Mouse (Mus musculus): ENCODE measurements around the gene Sdk1.

Sdk1 gene

DNA sequence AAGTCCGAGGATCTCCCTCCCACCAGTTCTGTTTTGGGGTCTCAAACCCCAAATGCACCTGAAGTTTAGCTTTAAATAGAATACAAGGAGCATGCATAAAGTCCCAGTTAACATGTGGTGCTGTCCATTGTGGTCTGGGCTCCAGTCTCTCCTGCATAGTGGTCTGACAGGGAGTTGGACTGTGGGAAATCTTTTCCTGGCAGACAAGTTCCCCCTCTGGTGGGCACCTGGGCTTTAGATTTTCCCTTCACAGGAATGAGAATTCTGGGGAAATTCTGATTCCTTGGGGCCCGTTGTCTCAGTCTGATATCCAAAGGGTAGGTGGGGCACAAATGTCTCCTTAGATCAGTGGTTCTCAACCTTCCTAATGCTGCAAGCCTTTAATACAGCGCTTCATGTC lies 624.8 kb downstream of the Sdk1 start:
- DNase-seq (ENCODE audit: extremely low read depth, insufficient read length, low spot score) = no peak

GRCm38 (mm10) chr5:141873751-141874150 lies 632.5 kb downstream of the Sdk1 start:
- DNase-seq (ENCODE audit: extremely low read depth, insufficient read length, low spot score) = no peak

DNA sequence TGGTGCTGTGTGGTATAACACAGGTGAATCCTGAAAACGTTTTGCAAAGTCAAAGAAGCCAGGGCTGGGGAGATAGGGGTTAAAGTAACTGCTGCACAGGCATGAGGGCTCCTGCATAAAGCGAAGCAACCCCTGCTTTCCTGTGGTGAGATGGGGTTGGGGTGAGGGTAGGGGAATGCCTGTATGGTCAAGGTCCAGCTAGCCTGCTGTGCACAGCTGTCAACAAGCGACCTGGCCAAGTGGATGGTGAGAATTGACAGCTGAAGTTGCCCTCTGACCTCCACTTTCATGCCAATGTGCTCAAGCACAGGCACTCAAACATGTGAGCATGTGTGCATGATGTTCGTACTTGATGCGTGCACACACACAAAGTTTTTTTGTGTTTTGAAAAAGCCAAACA lies 639.4 kb downstream of the Sdk1 start:
- no peak for DNase-seq (ENCODE audit: extremely low read depth, insufficient read length, low spot score)

DNA sequence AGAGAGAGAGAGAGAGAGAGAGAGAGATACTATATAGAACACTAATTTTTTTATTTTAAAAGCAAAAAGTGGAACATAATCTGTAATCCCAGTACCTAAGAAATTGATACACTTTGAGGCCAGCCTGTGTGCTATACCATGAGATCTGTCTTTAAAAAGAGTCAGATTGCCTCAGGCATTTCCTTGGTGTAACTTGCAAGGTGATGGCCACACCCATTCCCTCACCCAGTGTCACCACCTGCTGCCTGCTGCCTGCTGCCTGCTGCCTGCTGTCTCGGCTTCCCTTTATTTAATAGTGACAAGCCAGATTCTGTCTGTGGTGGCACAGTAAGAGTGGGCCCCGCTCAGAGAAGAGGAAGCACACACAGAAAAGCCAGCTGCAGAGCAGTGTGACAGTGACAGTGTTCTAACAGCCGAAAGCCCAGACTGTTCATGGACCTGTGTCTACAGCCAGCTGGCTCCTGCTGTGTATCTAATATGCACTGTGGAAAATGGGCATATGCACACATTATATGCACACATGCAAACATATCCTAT lies 642.9 kb downstream of the Sdk1 start:
- no peak for DNase-seq (ENCODE audit: extremely low read depth, insufficient read length, low spot score)

DNA sequence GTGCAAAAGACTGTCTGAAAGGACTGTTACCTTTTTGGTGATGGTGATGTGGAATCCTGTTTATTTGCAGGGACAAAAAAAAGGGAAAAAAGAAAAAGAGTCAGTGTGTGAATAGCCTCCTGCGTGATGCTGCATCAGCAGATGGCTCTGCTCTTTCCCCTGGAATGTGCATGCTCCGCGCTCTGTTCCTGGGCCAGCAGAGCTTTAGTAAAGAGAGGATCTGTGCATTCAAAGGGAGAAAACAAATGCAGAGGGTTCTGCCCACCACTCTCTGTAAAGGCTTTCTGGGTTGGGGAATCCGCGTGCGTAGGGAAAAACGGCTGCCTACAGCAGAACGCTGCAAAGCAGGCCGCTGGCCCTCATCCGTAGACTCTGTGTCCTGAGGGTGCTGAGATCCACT lies 644.7 kb downstream of the Sdk1 start:
- no peak for DNase-seq (ENCODE audit: extremely low read depth, insufficient read length, low spot score)

DNA sequence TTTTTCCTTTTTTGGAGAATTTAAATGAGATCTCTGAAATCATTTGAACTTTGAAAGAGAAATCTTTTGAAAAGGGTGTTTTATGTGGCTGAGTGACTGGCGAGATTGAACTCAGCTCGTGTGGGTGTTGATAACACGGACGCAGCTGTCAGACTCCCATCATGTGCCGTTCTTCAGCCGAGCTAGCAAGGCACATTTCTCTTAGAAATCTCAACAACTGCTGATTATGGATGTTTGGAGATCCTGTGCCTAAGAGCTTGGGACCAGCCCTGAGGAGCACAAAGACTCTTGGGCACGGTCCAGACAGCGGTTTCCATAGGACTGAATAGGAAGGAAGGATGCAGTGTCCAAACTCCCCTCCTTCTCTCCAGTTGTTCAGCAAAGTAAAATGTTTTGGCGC lies 648.5 kb downstream of the Sdk1 start:
- DNase-seq (ENCODE audit: extremely low read depth, insufficient read length, low spot score) = no peak

DNA sequence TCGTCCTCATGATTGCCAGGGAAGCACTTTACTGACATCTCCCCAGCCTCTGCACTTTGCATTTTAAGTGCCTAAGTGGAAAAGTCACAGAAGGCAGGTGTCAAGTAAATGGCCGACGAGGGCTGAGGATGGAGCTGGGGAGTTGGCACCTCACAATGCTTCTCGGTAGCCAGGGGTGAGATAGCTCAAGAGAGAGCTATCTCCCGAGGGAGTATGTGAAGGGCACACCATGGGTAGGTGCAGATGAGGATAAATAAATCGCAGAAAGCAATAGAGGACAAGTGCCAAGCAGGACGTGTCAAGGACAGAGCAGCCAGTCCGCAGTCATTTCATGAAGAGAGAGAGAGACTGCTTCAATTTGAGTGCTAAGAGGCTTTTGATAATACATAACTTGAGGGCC lies 655.1 kb downstream of the Sdk1 start:
- DNase-seq (ENCODE audit: extremely low read depth, insufficient read length, low spot score) = no peak

GRCm38 (mm10) chr5:141897481-141897880 lies 656.2 kb downstream of the Sdk1 start:
- no peak for DNase-seq (ENCODE audit: extremely low read depth, insufficient read length, low spot score)

DNA sequence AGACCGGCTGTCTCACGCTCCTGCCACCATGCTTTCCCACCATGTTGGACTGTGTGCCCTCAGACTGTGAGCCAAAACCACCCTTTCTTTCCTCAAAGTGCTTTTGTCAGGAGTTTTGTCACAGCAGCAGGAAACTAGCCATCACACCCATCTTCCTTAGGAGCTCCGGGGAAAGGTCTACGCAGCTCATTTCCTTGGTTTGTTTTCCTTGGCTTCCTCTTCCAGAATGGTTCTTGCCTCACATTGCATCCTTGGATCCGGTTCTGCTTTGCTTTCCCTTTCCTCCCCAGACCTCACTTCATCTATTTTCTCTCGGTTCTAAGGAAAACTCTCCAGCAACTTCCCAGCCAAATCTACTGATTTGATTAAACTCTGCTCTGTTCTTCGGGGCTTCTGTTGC lies 658.5 kb downstream of the Sdk1 start:
- DNase-seq (ENCODE audit: extremely low read depth, insufficient read length, low spot score) = no peak

DNA sequence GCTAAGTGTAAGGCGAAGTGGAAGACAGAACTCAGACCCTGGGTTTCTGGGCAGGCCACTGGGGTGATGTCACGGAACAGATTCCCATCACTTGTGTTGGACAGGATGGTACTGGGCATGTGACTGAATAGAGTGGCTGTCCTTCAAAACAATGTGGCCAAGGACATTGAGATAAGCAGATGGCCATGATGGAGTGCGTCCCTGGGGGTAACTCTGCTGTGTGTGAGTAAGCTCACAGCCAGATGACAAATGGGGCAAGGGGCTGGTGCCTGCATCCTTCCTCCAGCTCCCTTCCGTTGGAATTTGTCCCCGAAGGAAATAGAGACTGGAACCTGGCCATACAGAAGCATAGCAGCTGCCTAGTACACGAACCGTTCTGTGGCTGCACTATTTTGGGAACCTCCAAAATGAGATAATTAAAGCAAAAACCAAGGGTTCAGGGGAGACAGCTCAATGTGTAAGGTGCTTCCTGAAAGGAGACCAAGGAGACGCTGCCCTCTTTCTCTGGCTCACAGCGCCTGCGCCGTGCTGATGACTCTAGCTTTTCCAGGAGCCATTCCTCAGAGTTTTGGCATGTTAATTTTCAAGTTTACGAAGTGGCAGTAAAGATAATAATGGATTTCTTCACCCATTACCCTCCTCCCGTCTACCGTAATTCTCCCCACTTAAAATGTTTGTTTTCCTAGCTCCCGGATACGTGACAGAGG lies 661.4 kb downstream of the Sdk1 start:
- DNase-seq (ENCODE audit: extremely low read depth, insufficient read length, low spot score) = no peak

GRCm38 (mm10) chr5:141910444-141910843 lies 669.2 kb downstream of the Sdk1 start:
- no peak for DNase-seq (ENCODE audit: extremely low read depth, insufficient read length, low spot score)

GRCm38 (mm10) chr5:141910886-141911285 lies 669.6 kb downstream of the Sdk1 start:
- DNase-seq (ENCODE audit: extremely low read depth, insufficient read length, low spot score) = no peak

DNA sequence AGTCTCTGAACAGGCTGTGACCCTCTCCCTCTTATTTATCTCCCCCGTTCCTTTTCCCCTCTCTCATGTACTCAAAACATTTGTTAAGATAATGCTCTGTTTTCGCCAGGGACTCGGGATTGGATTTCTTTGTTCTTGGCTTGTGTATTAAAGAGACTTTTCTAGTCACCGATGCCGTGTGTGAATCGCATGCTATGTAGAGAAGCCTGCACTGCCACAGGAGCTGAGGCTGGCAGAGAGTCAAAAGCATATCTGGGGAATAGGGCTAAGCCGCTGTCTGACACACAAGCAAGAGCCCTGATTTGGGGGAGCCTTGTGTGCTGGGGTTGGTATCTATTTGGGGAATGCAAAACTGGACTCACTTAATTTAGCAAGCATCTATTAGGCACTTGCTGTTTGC lies 671.6 kb downstream of the Sdk1 start:
- no peak for DNase-seq (ENCODE audit: extremely low read depth, insufficient read length, low spot score)

DNA sequence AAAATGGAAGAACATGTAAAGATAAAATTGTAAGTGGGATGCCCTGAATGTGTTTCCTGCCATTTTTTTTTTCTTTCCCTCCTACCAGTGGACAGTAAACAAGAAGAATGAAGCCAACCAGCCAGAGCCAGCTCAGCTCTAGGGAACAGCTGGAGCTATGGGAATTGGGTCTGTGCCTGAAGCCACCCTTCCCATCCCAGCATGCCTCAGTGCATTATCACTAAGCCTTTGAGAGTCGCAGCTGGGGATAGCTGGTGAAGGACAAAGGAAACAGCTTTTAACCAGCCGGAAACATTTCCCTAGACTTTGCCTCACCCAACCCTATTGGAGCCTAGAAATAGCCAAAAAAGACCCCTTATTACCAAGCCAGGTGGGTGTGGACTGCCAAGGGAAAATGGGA lies 675.7 kb downstream of the Sdk1 start:
- DNase-seq (ENCODE audit: extremely low read depth, insufficient read length, low spot score) = no peak

DNA sequence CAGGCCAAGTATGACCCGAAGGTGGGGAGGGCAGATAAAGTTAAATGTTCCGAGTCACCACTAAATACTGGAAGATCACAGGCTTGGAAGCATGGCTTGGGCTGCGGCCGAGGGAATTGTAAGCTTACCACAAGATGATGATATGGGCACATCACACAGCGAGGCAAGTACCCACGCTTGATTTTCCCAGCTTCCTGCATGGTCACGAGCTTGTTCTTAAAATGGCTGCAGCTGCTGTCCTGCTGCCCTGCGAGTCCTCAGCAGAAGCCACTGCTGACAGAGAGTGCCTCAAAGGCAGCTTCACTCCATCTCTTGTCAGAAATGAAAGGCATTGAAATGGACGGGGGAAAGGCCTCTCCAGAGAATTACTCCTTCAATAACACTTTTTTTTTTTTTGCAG lies 697.7 kb downstream of the Sdk1 start:
- DNase-seq (ENCODE audit: extremely low read depth, insufficient read length, low spot score) = no peak

DNA sequence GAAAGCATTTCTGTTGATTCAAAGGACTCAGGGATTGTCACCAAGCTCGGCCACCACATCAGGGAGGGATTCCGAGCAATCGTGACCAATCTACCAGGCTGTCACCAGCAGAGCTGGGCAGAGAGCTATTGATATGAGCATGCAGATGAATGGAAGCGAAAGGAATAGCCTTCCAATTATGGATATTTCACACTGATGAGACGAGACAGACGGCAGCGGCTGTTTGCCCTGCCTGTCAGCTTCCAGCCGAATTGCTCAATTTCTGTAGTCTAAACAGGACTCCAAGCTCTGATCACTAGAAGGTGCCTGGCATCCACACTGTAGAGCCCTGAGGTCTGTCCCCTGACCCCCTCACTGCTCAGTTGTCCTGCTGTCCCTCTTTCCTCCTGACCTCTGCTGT lies 699.3 kb downstream of the Sdk1 start:
- DNase-seq (ENCODE audit: extremely low read depth, insufficient read length, low spot score) = no peak

DNA sequence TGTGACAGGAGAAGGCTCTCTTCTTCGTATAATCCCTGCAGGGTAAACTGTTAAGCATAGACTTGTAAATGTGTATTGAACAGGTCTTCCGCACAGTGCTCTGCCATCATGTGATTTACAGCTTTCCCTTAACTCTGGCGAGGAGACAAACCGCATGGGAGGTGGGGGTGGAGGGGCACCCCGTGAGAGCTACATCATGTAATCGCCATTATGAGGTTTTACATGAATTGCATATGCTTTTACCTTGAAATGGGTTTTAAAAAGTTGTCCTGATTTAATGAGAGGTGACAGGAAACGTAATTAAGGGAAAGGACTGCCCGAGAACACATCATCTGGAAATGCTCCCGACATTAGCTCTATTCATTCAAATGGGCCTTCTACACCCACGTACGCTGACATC lies 709.5 kb downstream of the Sdk1 start:
- DNase-seq (ENCODE audit: extremely low read depth, insufficient read length, low spot score) = no peak

GRCm38 (mm10) chr5:141952270-141952669 lies 711.0 kb downstream of the Sdk1 start:
- DNase-seq (ENCODE audit: extremely low read depth, insufficient read length, low spot score) = no peak

GRCm38 (mm10) chr5:141952708-141953490 lies 711.6 kb downstream of the Sdk1 start:
- DNase-seq (ENCODE audit: extremely low read depth, insufficient read length, low spot score) = no peak

DNA sequence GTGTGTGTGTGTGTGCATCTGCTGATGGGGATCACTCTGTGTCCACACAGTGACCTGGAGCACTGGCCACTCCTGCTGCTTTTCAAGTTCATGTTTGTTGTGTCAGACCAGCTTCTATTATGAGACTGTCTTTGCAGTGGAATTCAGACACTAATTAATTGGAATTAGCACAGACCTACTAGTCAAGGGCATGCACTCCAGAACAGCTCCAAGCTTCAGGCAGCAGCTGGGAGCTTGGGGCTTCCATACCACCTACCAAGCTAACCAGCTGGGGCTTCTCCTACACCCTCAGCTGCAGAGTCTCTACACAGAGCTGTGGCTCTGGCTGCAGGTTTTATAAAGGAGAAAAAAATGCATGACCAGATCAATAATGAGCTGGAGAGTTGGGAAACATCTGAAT lies 729.8 kb downstream of the Sdk1 start:
- no peak for DNase-seq (ENCODE audit: extremely low read depth, insufficient read length, low spot score)

GRCm38 (mm10) chr5:141979511-141979910 lies 738.2 kb downstream of the Sdk1 start:
- no peak for DNase-seq (ENCODE audit: extremely low read depth, insufficient read length, low spot score)

- no peak for DNase-seq (ENCODE audit: extremely low read depth, insufficient read length, low spot score)
Observed at GRCm38 (mm10) chr5:141980746-141981145, 739.5 kb downstream of the Sdk1 start.

Data from 3134 (cell line).